Mouse (Mus musculus): ENCODE measurements at regions not wholly inside any gene's neighbourhood (a gene's known extent, or its start where the extent isn't known, plus 50 kb on each side); places are given as distances from the start of the nearest gene placed in this dataset.

GRCm38 (mm10) chr1:193967957-193968926 lies 598.1 kb upstream of the Camk1g start:
- Histone ChIP-seq H3K36me3 (ENCODE audit: control insufficient read depth, insufficient read depth, low read length) (no peaks in the 10 kb centered on the region), H3K9ac (ENCODE audit: low read depth, low read length) (no peak overlapping the region), H3K27ac (no peak overlapping the region), H3K27me3 (ENCODE audit: control insufficient read depth, insufficient read depth, low read length) (no peaks in the 10 kb centered on the region), H3K4me1 (ENCODE audit: control insufficient read depth, insufficient read depth, low read length) (no peaks in the 10 kb centered on the region), H3K4me3 (no peak overlapping the region), H3K79me2 (replicated peaks; ENCODE audit: control insufficient read depth, insufficient read depth, low read length) (no peaks in the 10 kb centered on the region)
- no peak for DNase-seq
- intact Hi-C loops (cut with DNase I): no loop called here
- no peak for TF ChIP-seq CTCF (IDR thresholded peaks at IDR 0.05)
- TF ChIP-seq EP300 (IDR thresholded peaks at IDR 0.05; ENCODE audit: insufficient read depth, low read depth, low read length): no peak
- TF ChIP-seq POLR2A (IDR thresholded peaks at IDR 0.05; ENCODE audit: insufficient read depth, low read depth, low read length): no peak
- 83% methylated on average over 4 of the region's 4 CpGs for WGBS

- H3K79me2 ChIP-seq (replicated peaks; ENCODE audit: control insufficient read depth, insufficient read depth, low read length): no peaks in the 10 kb centered on the region
- H3K27ac ChIP-seq: no peak overlapping the region
- no peaks in the 10 kb centered on the region for H3K27me3 ChIP-seq (ENCODE audit: control insufficient read depth, insufficient read depth, low read length)
- 51% methylated on average over 1 of the region's 1 CpGs for WGBS
- H3K36me3 ChIP-seq (ENCODE audit: control insufficient read depth, insufficient read depth, low read length): no peaks in the 10 kb centered on the region
- no peak for TF ChIP-seq EP300 (IDR thresholded peaks at IDR 0.05; ENCODE audit: insufficient read depth, low read depth, low read length)
- H3K4me3 ChIP-seq: no peak overlapping the region
- DNase-seq: no peak
- H3K9ac ChIP-seq (ENCODE audit: low read depth, low read length): no peak overlapping the region
- intact Hi-C loops (cut with DNase I): no loop called here
- H3K4me1 ChIP-seq (ENCODE audit: control insufficient read depth, insufficient read depth, low read length): no peaks in the 10 kb centered on the region
These were observed 596.8 kb upstream of the Camk1g start for GRCm38 (mm10) chr1:193966652-193967555.

GRCm38 (mm10) chr1:193965278-193965677 lies 595.2 kb upstream of the Camk1g start:
- no peak overlapping the region for H3K27ac ChIP-seq

GRCm38 (mm10) chr1:193951936-193952335 lies 581.8 kb upstream of the Camk1g start:
- intact Hi-C loops (cut with DNase I): no loop called here
- H3K36me3 ChIP-seq (ENCODE audit: control insufficient read depth, insufficient read depth, low read length): no peaks in the 10 kb centered on the region
- no peak overlapping the region for H3K9ac ChIP-seq (ENCODE audit: low read depth, low read length)
- no peaks in the 10 kb centered on the region for H3K4me1 ChIP-seq (ENCODE audit: control insufficient read depth, insufficient read depth, low read length)
- no peak overlapping the region for H3K27ac ChIP-seq
- TF ChIP-seq POLR2A (IDR thresholded peaks at IDR 0.05; ENCODE audit: insufficient read depth, low read depth, low read length) (no peak), CTCF (IDR thresholded peaks at IDR 0.05) (no peak), EP300 (IDR thresholded peaks at IDR 0.05; ENCODE audit: insufficient read depth, low read depth, low read length) (no peak)
- no peaks in the 10 kb centered on the region for H3K79me2 ChIP-seq (replicated peaks; ENCODE audit: control insufficient read depth, insufficient read depth, low read length)
- no peak overlapping the region for H3K4me3 ChIP-seq
- DNase-seq: no peak
- H3K27me3 ChIP-seq (ENCODE audit: control insufficient read depth, insufficient read depth, low read length): no peaks in the 10 kb centered on the region

More at GRCm38 (mm10) chr1:193965278-193965677, 595.2 kb upstream of the Camk1g start:
- DNase-seq: no peak
- no peak for TF ChIP-seq CTCF (IDR thresholded peaks at IDR 0.05)
- no peak for TF ChIP-seq POLR2A (IDR thresholded peaks at IDR 0.05; ENCODE audit: insufficient read depth, low read depth, low read length)
- no peak for TF ChIP-seq EP300 (IDR thresholded peaks at IDR 0.05; ENCODE audit: insufficient read depth, low read depth, low read length)
- no peaks in the 10 kb centered on the region for H3K36me3 ChIP-seq (ENCODE audit: control insufficient read depth, insufficient read depth, low read length)
- H3K27me3 ChIP-seq (ENCODE audit: control insufficient read depth, insufficient read depth, low read length): no peaks in the 10 kb centered on the region
- intact Hi-C loops (cut with DNase I): no loop called here
- WGBS: 95% methylated on average over 1 of the region's 1 CpGs
- no peak overlapping the region for H3K9ac ChIP-seq (ENCODE audit: low read depth, low read length)
- no peaks in the 10 kb centered on the region for H3K4me1 ChIP-seq (ENCODE audit: control insufficient read depth, insufficient read depth, low read length)
- no peak overlapping the region for H3K4me3 ChIP-seq
- no peaks in the 10 kb centered on the region for H3K79me2 ChIP-seq (replicated peaks; ENCODE audit: control insufficient read depth, insufficient read depth, low read length)

GRCm38 (mm10) chr1:193949817-193950216 lies 579.7 kb upstream of the Camk1g start:
- Histone ChIP-seq H3K4me1 (ENCODE audit: control insufficient read depth, insufficient read depth, low read length) (no peaks in the 10 kb centered on the region), H3K27ac (no peak overlapping the region), H3K9ac (ENCODE audit: low read depth, low read length) (no peak overlapping the region), H3K79me2 (replicated peaks; ENCODE audit: control insufficient read depth, insufficient read depth, low read length) (no peaks in the 10 kb centered on the region), H3K36me3 (ENCODE audit: control insufficient read depth, insufficient read depth, low read length) (no peaks in the 10 kb centered on the region), H3K4me3 (no peak overlapping the region), H3K27me3 (ENCODE audit: control insufficient read depth, insufficient read depth, low read length) (no peaks in the 10 kb centered on the region)
- DNase-seq: no peak
- intact Hi-C loops (cut with DNase I): no loop called here
- TF ChIP-seq POLR2A (IDR thresholded peaks at IDR 0.05; ENCODE audit: insufficient read depth, low read depth, low read length) (no peak), CTCF (IDR thresholded peaks at IDR 0.05) (no peak)
